Mouse (Mus musculus) heart, postnatal 36 days (tissue): ENCODE data around the gene Hipk3. TPM values are rescaled to one million over a fixed set of nuclear protein-coding genes. Genes with fewer than 3 reads are reported as not detected.

ENCODE experiments used
- DNase-seq, 2 experiments: peaks; one replicate each; pipeline ENCODE4 v3.0.0; 2021 to 2022
- intact Hi-C: fragments of 180-260 bp; cut with DNase I; formaldehyde crosslinking; loops from one replicate; pipeline ENCODE4 v1.15.1; 2025
- total RNA-seq, 2 experiments: library from RNA; stranded (reverse); gene quantifications; 2 replicates each; pipeline ENCODE4 v1.2.3; 2021

Gene Hipk3
- 100 to 1,000 TPM; 209 to 219 TPM for total RNA-seq

- peak; percentile 83 to 91 for DNase-seq
- intact Hi-C loops = loop anchor here (1.0 to 10.0 kb wide), 5 partner anchors 49 to 469 kb away; partner anchors contain the start of genes 4931422A03Rik, A930018P22Rik, Cstf3 and Fbxo3
Observed at GRCm38 (mm10) chr2:104493951-104494800, at the start of gene Hipk3. Gene Hipk3, minus strand, starts transcription at chr2:104494446.

GRCm38 (mm10) chr2:104540286-104540685 lies 46.0 kb upstream of the Hipk3 start:
- intact Hi-C loops = no loop called here
- DNase-seq = no peak

- no peak for DNase-seq
- intact Hi-C loops = no loop called here
Observed at GRCm38 (mm10) chr2:104534751-104535150, 40.5 kb upstream of the Hipk3 start.

- intact Hi-C loops = no loop called here
- DNase-seq = no peak
Observed at GRCm38 (mm10) chr2:104532548-104532947, 38.3 kb upstream of the Hipk3 start.

GRCm38 (mm10) chr2:104526559-104526958 lies 32.3 kb upstream of the Hipk3 start:
- intact Hi-C loops = no loop called here
- DNase-seq = no peak

- DNase-seq = peak; percentile 14 to 16
- intact Hi-C loops = no loop called here
Observed at GRCm38 (mm10) chr2:104525506-104525905, 31.3 kb upstream of the Hipk3 start.

- intact Hi-C loops = no loop called here
- no peak for DNase-seq
Observed at GRCm38 (mm10) chr2:104511622-104512021, 17.4 kb upstream of the Hipk3 start.

GRCm38 (mm10) chr2:104502388-104502787 lies 8.1 kb upstream of the Hipk3 start:
- DNase-seq = no peak
- intact Hi-C loops = no loop called here

- intact Hi-C loops = no loop called here
- DNase-seq = no peak
Observed at GRCm38 (mm10) chr2:104501091-104501490, 6.8 kb upstream of the Hipk3 start.

- intact Hi-C loops = loop anchor here (10.0 kb wide), 2 partner anchors 317 to 473 kb away; partner anchors contain the start of genes 4931422A03Rik, Fbxo3 and Qser1
Observed at GRCm38 (mm10) chr2:104497771-104498170, 3.5 kb upstream of the Hipk3 start.

GRCm38 (mm10) chr2:104497231-104497630 lies 3.0 kb upstream of the Hipk3 start:
- intact Hi-C loops = loop anchor here (10.0 kb wide), 2 partner anchors 318 to 472 kb away; partner anchors contain the start of genes 4931422A03Rik, Fbxo3 and Qser1
- no peak for DNase-seq

More at GRCm38 (mm10) chr2:104497771-104498170, 3.5 kb upstream of the Hipk3 start:
- no peak for DNase-seq

GRCm38 (mm10) chr2:104496206-104496605 lies 2.0 kb upstream of the Hipk3 start:
- DNase-seq = no peak
- intact Hi-C loops = loop anchor here (10.0 kb wide), 2 partner anchors 319 to 471 kb away; partner anchors contain the start of genes 4931422A03Rik, Fbxo3 and Qser1

GRCm38 (mm10) chr2:104494801-104495185 lies 547 bp upstream of the Hipk3 start:
- intact Hi-C loops = loop anchor here (1.0 to 10.0 kb wide), 5 partner anchors 49 to 470 kb away; partner anchors contain the start of genes 4931422A03Rik, A930018P22Rik, Cstf3 and Fbxo3
- DNase-seq = no peak

- intact Hi-C loops = loop anchor here (5.0 to 10.0 kb wide), 3 partner anchors 322 to 468 kb away; partner anchors contain the start of genes 4931422A03Rik, A930018P22Rik, Fbxo3 and Qser1
- DNase-seq = peak in 1 of 2 experiments; percentile 83
Observed at GRCm38 (mm10) chr2:104493021-104493950, 960 bp downstream of the Hipk3 start.

GRCm38 (mm10) chr2:104491221-104491795 lies 2.9 kb downstream of the Hipk3 start:
- intact Hi-C loops = loop anchor here (2.0 to 10.0 kb wide), 4 partner anchors 21 to 467 kb away; partner anchors contain the start of genes 4931422A03Rik, A930018P22Rik, Fbxo3 and Qser1
- no peak for DNase-seq

- intact Hi-C loops = loop anchor here (2.0 to 10.0 kb wide), 4 partner anchors 20 to 466 kb away; partner anchors contain the start of genes 4931422A03Rik, A930018P22Rik, Fbxo3 and Qser1
- DNase-seq = no peak
Observed at GRCm38 (mm10) chr2:104490761-104491160, 3.5 kb downstream of the Hipk3 start.

GRCm38 (mm10) chr2:104489851-104490250 lies 4.4 kb downstream of the Hipk3 start:
- intact Hi-C loops = loop anchor here (2.0 to 10.0 kb wide), 4 partner anchors 19 to 465 kb away; partner anchors contain the start of genes 4931422A03Rik, A930018P22Rik, Fbxo3 and Qser1

GRCm38 (mm10) chr2:104484438-104484837 lies 9.8 kb downstream of the Hipk3 start:
- no peak for DNase-seq
- intact Hi-C loops = no loop called here

More at GRCm38 (mm10) chr2:104489851-104490250, 4.4 kb downstream of the Hipk3 start:
- no peak for DNase-seq

- DNase-seq = no peak
- intact Hi-C loops = no loop called here
Observed at GRCm38 (mm10) chr2:104482156-104482555, 12.1 kb downstream of the Hipk3 start.

GRCm38 (mm10) chr2:104479054-104479453 lies 15.2 kb downstream of the Hipk3 start:
- intact Hi-C loops = no loop called here
- no peak for DNase-seq
